ENCODE assay signal across 19 mouse cellular contexts in the genomic region with DNA sequence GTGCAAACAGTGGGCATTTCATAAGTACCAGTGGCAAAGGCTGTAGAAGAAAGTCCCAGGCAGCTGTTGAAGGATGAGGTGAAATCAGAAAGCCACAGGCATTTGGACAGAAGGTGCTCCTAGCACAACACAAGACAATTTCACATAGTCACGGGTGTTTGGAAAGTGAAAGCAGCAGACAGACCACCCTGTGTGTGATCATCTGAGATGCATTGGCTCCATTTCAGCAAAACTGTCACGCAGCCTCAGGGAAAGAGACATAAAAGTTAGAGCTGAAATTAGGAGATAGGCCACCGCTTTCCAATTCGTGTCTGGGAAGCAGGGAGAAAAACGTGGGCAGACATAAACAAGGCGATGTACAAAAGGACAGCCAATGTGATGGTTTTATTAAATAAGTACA.
DNase-seq lines count a peak whose midpoint lies in the region; ATAC-seq and TF ChIP-seq lines count a peak whose summit lies in the region.
"Had no signal": no experiment of that assay in that cellular context is flagged by ENCODE, and none has a peak within 500 bp of the region (broad histone marks: within the 10 kb centered on the region; RNA-seq: fewer than 3 reads in every experiment).

No protein-coding gene starts in this region.

- TF ChIP-seq POLR2A in lung, adult 2 months (IDR thresholded peaks at IDR 0.05; ENCODE audit: borderline replicate concordance, extremely low read depth, low read depth, low read length), result no peak
- no peak for TF ChIP-seq POLR2A in thymus, adult 2 months (IDR thresholded peaks at IDR 0.05; ENCODE audit: control insufficient read depth, extremely low read depth, insufficient read depth, low read length, poor library complexity)

- 30% methylated on average over 6 of the region's 6 CpGs for WGBS in lung, embryonic 15.5 days
- 63% methylated on average over 6 of the region's 6 CpGs for WGBS in lung, adult 2 months
- 84% methylated on average over 6 of the region's 6 CpGs for WGBS in thymus, adult 2 months

- ATAC-seq in lung, embryonic 15.5 days (ENCODE audit: borderline replicate concordance, extremely low read depth, low FRiP score, low TSS enrichment), result peak; percentile 42; the same call in 1 of the 2 replicates
- ATAC-seq: intestine, embryonic 16.5 days; midbrain, embryonic 16.5 days had no signal

- peak overlapping the region; percentile 8; the same call in 1 of the 2 replicates for H3K4me2 ChIP-seq in lung, embryonic 15.5 days
- H3K4me2 ChIP-seq: hindbrain, embryonic 12.5 days; kidney, embryonic 15.5 days; limb, embryonic 13.5 days; liver, embryonic 15.5 days had no signal

- H3K4me3 ChIP-seq in lung, embryonic 15.5 days, result no peak overlapping the region
- no peak overlapping the region for H3K4me3 ChIP-seq in lung, adult 2 months (replicated peaks; ENCODE audit: extremely low read depth, low read depth, low read length)
- no peak overlapping the region for H3K4me3 ChIP-seq in thymus, adult 2 months (ENCODE audit: control insufficient read depth, insufficient read depth, low read length)
- H3K4me3 ChIP-seq: hindbrain, embryonic 12.5 days; kidney, embryonic 15.5 days; limb, embryonic 13.5 days; liver, embryonic 15.5 days had no signal

- H3K4me1 ChIP-seq in lung, embryonic 15.5 days, result no peaks in the 10 kb centered on the region
- H3K4me1 ChIP-seq in lung, adult 2 months (ENCODE audit: control insufficient read depth, insufficient read depth, low read length), result no peaks in the 10 kb centered on the region
- H3K4me1 ChIP-seq in thymus, adult 2 months (replicated peaks; ENCODE audit: control insufficient read depth, insufficient read depth, low read length), result no peaks in the 10 kb centered on the region
- H3K4me1 ChIP-seq: hindbrain, embryonic 12.5 days; kidney, embryonic 15.5 days; limb, embryonic 13.5 days; liver, embryonic 15.5 days had no signal

- H3K27me3 ChIP-seq in lung, embryonic 15.5 days, result no peaks in the 10 kb centered on the region
- H3K27me3 ChIP-seq in thymus, adult 2 months (ENCODE audit: control insufficient read depth, insufficient read depth, low read length), result no peaks in the 10 kb centered on the region
- H3K27me3 ChIP-seq: CH12.LX; hindbrain, embryonic 12.5 days; kidney, embryonic 15.5 days; limb, embryonic 13.5 days; liver, embryonic 15.5 days had no signal

- no peaks in the 10 kb centered on the region for H3K36me3 ChIP-seq in lung, embryonic 15.5 days
- H3K36me3 ChIP-seq in thymus, adult 2 months (ENCODE audit: control insufficient read depth, insufficient read depth, low read length), result no peaks in the 10 kb centered on the region
- H3K36me3 ChIP-seq: hindbrain, embryonic 12.5 days; kidney, embryonic 15.5 days; limb, embryonic 13.5 days; liver, embryonic 15.5 days had no signal

- DNase-seq in cerebellum, postnatal 14 days, result peak; percentile 27 to 31
- no peak for DNase-seq in cerebellum, adult 8-10 months
- DNase-seq in gastrocnemius, postnatal 10 days, result peak; percentile 3
- DNase-seq in gastrocnemius, postnatal 4 days (ENCODE audit: low spot score in 2 of 2), result no peak
- no peak for DNase-seq in lung, adult 2 months
- DNase-seq in Muller cell, postnatal 12 days (ENCODE audit: inconsistent ontology term), result peak; percentile 38
- no peak for DNase-seq in thymus, adult 2 months
- DNase-seq: adrenal gland, adult 8-10 months; cerebellum, adult 11-12 months; gastrocnemius, postnatal 25 days; thymus, postnatal 14 days had no signal

- no peak overlapping the region for H3K9ac ChIP-seq in lung, embryonic 15.5 days
- H3K9ac ChIP-seq: hindbrain, embryonic 12.5 days; kidney, embryonic 15.5 days; limb, embryonic 13.5 days; liver, embryonic 15.5 days had no signal

- no peak overlapping the region for H3K27ac ChIP-seq in lung, embryonic 15.5 days
- H3K27ac ChIP-seq in thymus, adult 2 months (ENCODE audit: control insufficient read depth, insufficient read depth, low read length), result no peak overlapping the region
- H3K27ac ChIP-seq: hindbrain, embryonic 12.5 days; kidney, embryonic 15.5 days; limb, embryonic 13.5 days; liver, embryonic 15.5 days had no signal

- H3K9me3 ChIP-seq in lung, embryonic 15.5 days, result no peaks in the 10 kb centered on the region
- H3K9me3 ChIP-seq: hindbrain, embryonic 12.5 days; kidney, embryonic 15.5 days; limb, embryonic 13.5 days; liver, embryonic 15.5 days had no signal

- TF ChIP-seq CTCF in lung, adult 2 months (IDR thresholded peaks at IDR 0.05; ENCODE audit: insufficient read depth, low read length), result no peak
- no peak for TF ChIP-seq CTCF in thymus, adult 2 months (IDR thresholded peaks at IDR 0.05; ENCODE audit: borderline replicate concordance, control insufficient read depth, extremely low read depth, insufficient read depth, low read length, poor library complexity)

Comparison
In these comparisons a context has a peak if more than half of its experiments do, and no peak if none do; other contexts are left out.
1. DNase-seq: peak in cerebellum, postnatal 14 days (2 of 2), gastrocnemius, postnatal 10 days (single experiment) and Muller cell, postnatal 12 days (single experiment); none in cerebellum, adult 8-10 months (single experiment), gastrocnemius, postnatal 4 days (0 of 2), lung, adult 2 months (single experiment) and thymus, adult 2 months (single experiment).